Comparison of ENCODE assay signal across 25 mouse cellular contexts in the genomic region with DNA sequence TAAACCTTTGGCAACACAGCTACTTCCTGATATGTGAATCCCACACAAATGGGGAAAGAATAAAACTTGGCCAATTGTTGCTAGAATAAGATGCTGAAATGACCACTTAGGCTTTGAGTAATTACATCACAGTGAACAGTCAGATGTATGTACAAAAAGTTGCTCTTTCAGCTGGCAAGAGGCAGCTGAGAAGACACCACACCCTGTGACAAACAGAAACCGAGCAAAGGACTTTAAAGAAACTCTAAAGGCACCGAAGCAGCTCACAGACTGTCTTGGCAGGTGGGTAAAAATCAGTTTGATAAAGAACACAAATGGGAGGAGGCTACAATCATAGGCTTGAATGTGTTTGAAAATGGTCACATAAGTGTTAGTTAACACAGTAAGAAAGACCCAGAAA. TPM values are rescaled to one million over a fixed set of nuclear protein-coding genes. Genes with fewer than 3 reads are reported as not detected.
DNase-seq lines count a peak whose midpoint lies in the region; ATAC-seq and TF ChIP-seq lines count a peak whose summit lies in the region.
"Had no signal": no experiment of that assay in that cellular context is flagged by ENCODE, and none has a peak within 500 bp of the region (broad histone marks: within the 10 kb centered on the region; RNA-seq: fewer than 3 reads in every experiment).

No protein-coding gene starts in this region.

- H3K27ac ChIP-seq in liver, embryonic 13.5 days = no peak overlapping the region
- H3K27ac ChIP-seq in liver, embryonic 11.5 days (ENCODE audit: low read depth, low read length) = no peak overlapping the region
- H3K27ac ChIP-seq in bone marrow, adult 2 months (ENCODE audit: control insufficient read depth, insufficient read depth, low read depth, low read length, poor library complexity) = 0 out of 2 replicates have a peak overlapping the region, but pooled peaks have one; percentile 10
- H3K27ac ChIP-seq in forebrain, embryonic 10.5 days = no peak overlapping the region
- H3K27ac ChIP-seq: hindbrain, embryonic 15.5 days; intestine, embryonic 15.5 days; limb, embryonic 10.5 days; lung, embryonic 15.5 days; neural tube, embryonic 15.5 days; stomach, postnatal 0 days had no signal

- no peak for TF ChIP-seq CTCF in bone marrow, adult 2 months (IDR thresholded peaks at IDR 0.05; ENCODE audit: control insufficient read depth, insufficient read depth, low read length)

- DNase-seq in liver, embryonic 13.5 days = no peak
- no peak for DNase-seq in liver, embryonic 11.5 days (ENCODE audit: low spot score)
- peak; percentile 24 for DNase-seq in 416B (ENCODE audit: low read depth)
- no peak for DNase-seq in T-cell, adult 2 months (ENCODE audit: low spot score)
- no peak for DNase-seq in left cerebral cortex, postnatal 4 days
- no peak for DNase-seq in forebrain, embryonic 10.5 days (ENCODE audit: extremely low spot score, low spot score)
- DNase-seq: adrenal gland, postnatal 25 days; cerebellum, adult 11 months; cerebellum, adult 9-11 months; gastrocnemius, postnatal 25 days; kidney, adult 8-10 months; kidney, postnatal 25 days; layer of hippocampus, postnatal 36 days; right cerebral cortex, postnatal 4 days; thymus, adult 2 months; thymus, postnatal 4 days had no signal

- H3K9me3 ChIP-seq in liver, embryonic 13.5 days (replicated peaks) = no peaks in the 10 kb centered on the region
- no peaks in the 10 kb centered on the region for H3K9me3 ChIP-seq in liver, embryonic 11.5 days (ENCODE audit: control insufficient read depth, low read length)
- H3K9me3 ChIP-seq in megakaryocyte, embryonic 14.5 days = no peaks in the 10 kb centered on the region
- H3K9me3 ChIP-seq in forebrain, embryonic 10.5 days = no peaks in the 10 kb centered on the region
- H3K9me3 ChIP-seq: hindbrain, embryonic 15.5 days; intestine, embryonic 15.5 days; limb, embryonic 10.5 days; lung, embryonic 15.5 days; neural tube, embryonic 15.5 days had no signal

- H3K4me2 ChIP-seq in liver, embryonic 13.5 days = peak overlapping the region; percentile 27; the same call in 1 of the 2 replicates
- H3K4me2 ChIP-seq in liver, embryonic 11.5 days = no peak overlapping the region
- H3K4me2 ChIP-seq: hindbrain, embryonic 15.5 days; intestine, embryonic 15.5 days; lung, embryonic 15.5 days; neural tube, embryonic 15.5 days had no signal

- H3K4me3 ChIP-seq in liver, embryonic 13.5 days (replicated peaks) = no peak overlapping the region
- no peak overlapping the region for H3K4me3 ChIP-seq in liver, embryonic 11.5 days (ENCODE audit: low read depth, low read length)
- H3K4me3 ChIP-seq in bone marrow, adult 2 months (replicated peaks; ENCODE audit: control insufficient read depth, low read depth, low read length) = no peak overlapping the region
- peak overlapping the region; percentile 57 for H3K4me3 ChIP-seq in megakaryocyte, embryonic 14.5 days (replicated peaks)
- H3K4me3 ChIP-seq in forebrain, embryonic 10.5 days = no peak overlapping the region
- H3K4me3 ChIP-seq: hindbrain, embryonic 15.5 days; intestine, embryonic 15.5 days; limb, embryonic 10.5 days; lung, embryonic 15.5 days; neural tube, embryonic 15.5 days had no signal

- H3K27me3 ChIP-seq in liver, embryonic 13.5 days = no peaks in the 10 kb centered on the region
- no peaks in the 10 kb centered on the region for H3K27me3 ChIP-seq in liver, embryonic 11.5 days (replicated peaks; ENCODE audit: control insufficient read depth, insufficient read depth, low read length)
- H3K27me3 ChIP-seq in megakaryocyte, embryonic 14.5 days (replicated peaks) = no peaks in the 10 kb centered on the region
- H3K27me3 ChIP-seq in forebrain, embryonic 10.5 days (ENCODE audit: poor library complexity, severe bottlenecking) = no peaks in the 10 kb centered on the region
- H3K27me3 ChIP-seq: hindbrain, embryonic 15.5 days; intestine, embryonic 15.5 days; lung, embryonic 15.5 days; neural tube, embryonic 15.5 days had no signal

- intact Hi-C loops in left cerebral cortex, postnatal 4 days (cut with DNase I) = loop anchor here (5.0 to 10.0 kb wide), 3 partner anchors 106 to 549 kb away; partner anchors contain the start of gene Tent2

- 28% methylated on average over 2 of the region's 2 CpGs for WGBS in liver, embryonic 13.5 days (ENCODE audit: insufficient replicate concordance)
- WGBS in liver, embryonic 11.5 days = 55% methylated on average over 2 of the region's 2 CpGs
- WGBS in bone marrow, adult 2 months = 4% methylated on average over 2 of the region's 2 CpGs
- 86% methylated on average over 2 of the region's 2 CpGs for WGBS in forebrain, embryonic 10.5 days

- no peak for TF ChIP-seq POLR2A in bone marrow, adult 2 months (IDR thresholded peaks at IDR 0.05; ENCODE audit: borderline replicate concordance, control insufficient read depth, low read depth, low read length)

- H3K9ac ChIP-seq in liver, embryonic 13.5 days = no peak overlapping the region
- H3K9ac ChIP-seq in liver, embryonic 11.5 days (ENCODE audit: low read depth, low read length) = no peak overlapping the region
- H3K9ac ChIP-seq: hindbrain, embryonic 15.5 days; intestine, embryonic 15.5 days; lung, embryonic 15.5 days; neural tube, embryonic 15.5 days had no signal

- H3K36me3 ChIP-seq in liver, embryonic 13.5 days = no peaks in the 10 kb centered on the region
- no peaks in the 10 kb centered on the region for H3K36me3 ChIP-seq in liver, embryonic 11.5 days (ENCODE audit: control insufficient read depth, insufficient read depth, low read length)
- no peaks in the 10 kb centered on the region for H3K36me3 ChIP-seq in megakaryocyte, embryonic 14.5 days (replicated peaks; ENCODE audit: low read length)
- H3K36me3 ChIP-seq in forebrain, embryonic 10.5 days (replicated peaks) = no peaks in the 10 kb centered on the region
- H3K36me3 ChIP-seq: hindbrain, embryonic 15.5 days; intestine, embryonic 15.5 days; limb, embryonic 10.5 days; lung, embryonic 15.5 days; neural tube, embryonic 15.5 days had no signal

- peaks cover 27% of the 10 kb centered on the region for H3K4me1 ChIP-seq in liver, embryonic 13.5 days (replicated peaks)
- peaks cover 5% of the 10 kb centered on the region for H3K4me1 ChIP-seq in liver, embryonic 11.5 days (replicated peaks; ENCODE audit: control insufficient read depth, insufficient read depth, low read length)
- H3K4me1 ChIP-seq in bone marrow, adult 2 months (ENCODE audit: control insufficient read depth, insufficient read depth, low read length) = peaks cover 2% of the 10 kb centered on the region
- H3K4me1 ChIP-seq in megakaryocyte, embryonic 14.5 days = peaks cover 33% of the 10 kb centered on the region
- H3K4me1 ChIP-seq in forebrain, embryonic 10.5 days = peaks cover 21% of the 10 kb centered on the region
- H3K4me1 ChIP-seq: intestine, embryonic 15.5 days had no signal

- ATAC-seq in liver, embryonic 13.5 days (ENCODE audit: low read depth) = no peak
- ATAC-seq in liver, embryonic 11.5 days (replicated peaks; ENCODE audit: low FRiP score) = no peak
- ATAC-seq: intestine, embryonic 15.5 days; midbrain, embryonic 16.5 days had no signal

RNA-seq across cellular contexts. Expression of gene Homer1, which starts 1.6 kb away (rescaled TPM):
- polyA plus RNA-seq in liver, embryonic 13.5 days (2015; fragmentation: Nextera tagmentation; extraction: Ambion mirVana) = 2.3 and 3.2 TPM in 2 replicates
- 6.5 and 8.5 TPM in 2 replicates for polyA plus RNA-seq in liver, embryonic 11.5 days (2014; fragmentation: Nextera tagmentation; extraction: Ambion mirVana)
- 2.8 and 4.4 TPM in 2 replicates for polyA plus RNA-seq in bone marrow, adult 2 months (2011; ENCODE audit: insufficient read depth, insufficient read length, low replicate concordance, missing spikeins)
- polyA plus RNA-seq in megakaryocyte, embryonic 14.5 days (2012; ENCODE audit: insufficient read depth, low replicate concordance) = 1.1 and 2.0 TPM in 2 replicates
- total RNA-seq in left cerebral cortex, postnatal 4 days (2021) = 100 to 1,000 TPM; 120 to 125 TPM
- 7.9 TPM in 2 replicates for polyA plus RNA-seq in forebrain, embryonic 10.5 days (2016; fragmentation: Nextera tagmentation; extraction: Ambion mirVana)
